Mouse (Mus musculus) liver, adult 2 months (tissue): ENCODE data around the gene Etv5. TPM values are rescaled to one million over a fixed set of nuclear protein-coding genes. Genes with fewer than 3 reads are reported as not detected.
"Not testable (repeated sequence)": the region's sequence is repeated elsewhere in the genome, so short reads cannot be mapped to it uniquely, and the experiment has no call there.

Source experiments
- DNase-seq: peaks from one replicate; pipeline ENCODE4 v3.0.0-alpha.2; 2011; ENCODE audit warnings: low read depth, low spot score; ENCODE audit errors: extremely low read depth
- H3K27ac ChIP-seq: fragments of 200-500 bp; replicated peaks from 2 replicates; pipeline ENCODE4 v1.5.1; 2012; ENCODE audit warnings: low read depth, mild to moderate bottlenecking, control low read depth, inconsistent platforms, low read length; ENCODE audit not compliant: insufficient read depth
- H3K27me3 ChIP-seq: fragments of 200-500 bp; 2 replicates; pipeline ENCODE4 v1.6.1; 2012; ENCODE audit warnings: mild to moderate bottlenecking, moderate library complexity, low read length, inconsistent platforms; ENCODE audit not compliant: control insufficient read depth, insufficient read depth
- H3K36me3 ChIP-seq: fragments of 200-500 bp; 2 replicates; pipeline ENCODE4 v1.6.1; 2012; ENCODE audit warnings: low read length, inconsistent platforms; ENCODE audit not compliant: control insufficient read depth, insufficient read depth
- H3K4me1 ChIP-seq: fragments of 200-500 bp; 2 replicates; pipeline ENCODE4 v1.6.1; 2011; ENCODE audit warnings: low read length; ENCODE audit not compliant: control insufficient read depth, insufficient read depth
- H3K4me3 ChIP-seq: fragments of 200-500 bp; 2 replicates; pipeline ENCODE4 v1.5.1; 2011; ENCODE audit warnings: low read depth, mild to moderate bottlenecking, control low read depth, low read length, moderate library complexity; ENCODE audit not compliant: insufficient read depth
- H3K79me2 ChIP-seq: fragments of 200-500 bp; 2 replicates; pipeline ENCODE4 v1.6.1; 2012; ENCODE audit warnings: inconsistent platforms, mild to moderate bottlenecking, low read length, moderate library complexity; ENCODE audit not compliant: control insufficient read depth, insufficient read depth
- H3K9ac ChIP-seq: fragments of 200-500 bp; 2 replicates; pipeline ENCODE4 v1.6.1; 2012; ENCODE audit warnings: low read depth, mild to moderate bottlenecking, control low read depth, inconsistent platforms, low read length
- CTCF ChIP-seq: fragments of 200-500 bp; IDR thresholded peaks from 2 replicates; pipeline ENCODE4 v1.5.1; 2011; ENCODE audit warnings: low read depth, low read length, control low read depth
- POLR2A ChIP-seq: fragments of 200-500 bp; IDR thresholded peaks from 2 replicates; pipeline ENCODE4 v1.6.1; 2011; ENCODE audit warnings: low read length, control low read depth; ENCODE audit not compliant: insufficient read depth; ENCODE audit errors: extremely low read depth
- WGBS: fragments of 180-500 bp; shearing (Covaris S2); methylation state at CpG from one replicate; pipeline ENCODE4 v1.1.7; 2018; 5-methylcytosine and 5-hydroxymethylcytosine counted together
- polyA plus RNA-seq: library from polyadenylated mRNA; depleted of rRNA; stranded (reverse); fragments of >200 nt; gene quantifications from 2 replicates; pipeline ENCODE4 v1.2.3, GENCODE M21; 2012
- total RNA-seq: library from RNA; depleted of rRNA; stranded (reverse); fragments of >200 nt; gene quantifications from 2 replicates; pipeline ENCODE4 v1.2.3, GENCODE M21; 2014

Etv5 gene
- total and polyA plus RNA-seq, 2 experiments = 2.4 to 3.0 TPM

- Histone ChIP-seq H3K4me3 (no peak overlapping the region), H3K9ac (no peak overlapping the region), H3K27me3 (no peaks in the 10 kb centered on the region), H3K79me2 (no peaks in the 10 kb centered on the region), H3K27ac (no peak overlapping the region), H3K36me3 (peaks cover 6% of the 10 kb centered on the region; the same call in 1 of the 2 replicates), H3K4me1 (no peaks in the 10 kb centered on the region)
- peak; percentile 10 for DNase-seq
- no peak for TF ChIP-seq CTCF
- no peak for TF ChIP-seq POLR2A
- 92% methylated on average over 13 of the region's 13 CpGs for WGBS
Observed at GRCm38 (mm10) chr16:22389146-22389911, 50.2 kb downstream of the Etv5 start.

GRCm38 (mm10) chr16:22387731-22388130 is 51.8 kb downstream of the Etv5 start:
- Histone ChIP-seq H3K79me2 (no peaks in the 10 kb centered on the region), H3K9ac (no peak overlapping the region), H3K4me3 (no peak overlapping the region), H3K4me1 (no peaks in the 10 kb centered on the region), H3K27me3 (no peaks in the 10 kb centered on the region), H3K27ac (no peak overlapping the region), H3K36me3 (peaks cover 6% of the 10 kb centered on the region; the same call in 1 of the 2 replicates)
- TF ChIP-seq POLR2A (no peak), CTCF (no peak)
- no peak for DNase-seq
- WGBS = 98% methylated on average over 6 of the region's 6 CpGs

- not testable (repeated sequence) for H3K9ac ChIP-seq, H3K27me3 ChIP-seq, H3K79me2 ChIP-seq, DNase-seq, H3K4me1 ChIP-seq, H3K36me3 ChIP-seq, H3K27ac ChIP-seq, H3K4me3 ChIP-seq
- WGBS = 78% methylated on average over 6 of the region's 7 CpGs
Observed at GRCm38 (mm10) chr16:22382018-22382417, 57.5 kb downstream of the Etv5 start.

- Histone ChIP-seq H3K27ac (no peak overlapping the region), H3K9ac (no peak overlapping the region), H3K27me3 (no peaks in the 10 kb centered on the region), H3K36me3 (peaks cover 4% of the 10 kb centered on the region; the same call in 1 of the 2 replicates), H3K79me2 (no peaks in the 10 kb centered on the region), H3K4me3 (no peak overlapping the region), H3K4me1 (no peaks in the 10 kb centered on the region)
- no peak for DNase-seq
- TF ChIP-seq POLR2A = no peak
- no peak for TF ChIP-seq CTCF
- WGBS = 94% methylated on average over 8 of the region's 8 CpGs
Observed at GRCm38 (mm10) chr16:22380981-22381380, 58.5 kb downstream of the Etv5 start.

GRCm38 (mm10) chr16:22379986-22380385 is 59.5 kb downstream of the Etv5 start:
- H3K27me3 ChIP-seq = no peaks in the 10 kb centered on the region
- DNase-seq = no peak
- H3K4me3 ChIP-seq = no peak overlapping the region
- TF ChIP-seq POLR2A = no peak
- H3K27ac ChIP-seq = no peak overlapping the region
- no peaks in the 10 kb centered on the region for H3K36me3 ChIP-seq
- H3K4me1 ChIP-seq = no peaks in the 10 kb centered on the region
- H3K79me2 ChIP-seq = no peaks in the 10 kb centered on the region
- no peak overlapping the region for H3K9ac ChIP-seq
- 81% methylated on average over 8 of the region's 8 CpGs for WGBS

- H3K36me3 ChIP-seq = no peaks in the 10 kb centered on the region
- H3K9ac ChIP-seq = no peak overlapping the region
Observed at GRCm38 (mm10) chr16:22379342-22379741, 60.2 kb downstream of the Etv5 start.

More at GRCm38 (mm10) chr16:22379342-22379741, 60.2 kb downstream of the Etv5 start:
- H3K27ac ChIP-seq = no peak overlapping the region
- no peaks in the 10 kb centered on the region for H3K4me1 ChIP-seq
- TF ChIP-seq POLR2A (no peak), CTCF (no peak)
- H3K27me3 ChIP-seq = no peaks in the 10 kb centered on the region
- no peaks in the 10 kb centered on the region for H3K79me2 ChIP-seq
- 81% methylated on average over 4 of the region's 4 CpGs for WGBS
- DNase-seq = no peak
- no peak overlapping the region for H3K4me3 ChIP-seq
